Mouse (Mus musculus) cerebellum, adult 18-20 months (tissue): Measurements from ENCODE around the gene Prkcq.

Source experiments
- DNase-seq, 2 experiments: peaks; one replicate each; pipeline ENCODE4 v3.0.0; 2021

The Prkcq gene

GRCm38 (mm10) chr2:11224808-11225484, 53.0 kb downstream of the Prkcq start:
- no peak for DNase-seq

GRCm38 (mm10) chr2:11225485-11225876, 53.6 kb downstream of the Prkcq start:
- DNase-seq: no peak

- no peak for DNase-seq
Observed at GRCm38 (mm10) chr2:11226555-11226954, 54.6 kb downstream of the Prkcq start.

- no peak for DNase-seq
Observed at GRCm38 (mm10) chr2:11229126-11229525, 57.2 kb downstream of the Prkcq start.

- DNase-seq: no peak
Observed at GRCm38 (mm10) chr2:11231118-11231517, 59.2 kb downstream of the Prkcq start.

- no peak for DNase-seq
Observed at GRCm38 (mm10) chr2:11231988-11232387, 60.1 kb downstream of the Prkcq start.

GRCm38 (mm10) chr2:11238254-11238653, 66.3 kb downstream of the Prkcq start:
- no peak for DNase-seq

- no peak for DNase-seq
Observed at GRCm38 (mm10) chr2:11239523-11239922, 67.6 kb downstream of the Prkcq start.

GRCm38 (mm10) chr2:11245926-11246325, 74.0 kb downstream of the Prkcq start:
- DNase-seq: no peak

GRCm38 (mm10) chr2:11253945-11254344, 82.0 kb downstream of the Prkcq start:
- DNase-seq: peak; percentile 13 to 15

GRCm38 (mm10) chr2:11254446-11254845, 82.5 kb downstream of the Prkcq start:
- no peak for DNase-seq

GRCm38 (mm10) chr2:11257260-11257850, 85.4 kb downstream of the Prkcq start:
- DNase-seq: no peak

GRCm38 (mm10) chr2:11258181-11258580, 86.3 kb downstream of the Prkcq start:
- no peak for DNase-seq

GRCm38 (mm10) chr2:11259361-11259760, 87.5 kb downstream of the Prkcq start:
- no peak for DNase-seq

- DNase-seq: no peak
Observed at GRCm38 (mm10) chr2:11264836-11265235, 92.9 kb downstream of the Prkcq start.

- DNase-seq: no peak
Observed at GRCm38 (mm10) chr2:11265455-11265854, 93.5 kb downstream of the Prkcq start.

- no peak for DNase-seq
Observed at GRCm38 (mm10) chr2:11266294-11266693, 94.4 kb downstream of the Prkcq start.

- DNase-seq: no peak
Observed at GRCm38 (mm10) chr2:11278965-11279364, 107.1 kb downstream of the Prkcq start.

GRCm38 (mm10) chr2:11280247-11280646, 108.3 kb downstream of the Prkcq start:
- DNase-seq: no peak

GRCm38 (mm10) chr2:11287834-11288530, 116.1 kb downstream of the Prkcq start:
- DNase-seq: no peak

GRCm38 (mm10) chr2:11288531-11288846, 116.6 kb downstream of the Prkcq start:
- peak; percentile 75 to 82 for DNase-seq

- DNase-seq: no peak
Observed at GRCm38 (mm10) chr2:11290931-11291330, 119.0 kb downstream of the Prkcq start.

GRCm38 (mm10) chr2:11291570-11292405, 119.9 kb downstream of the Prkcq start:
- no peak for DNase-seq
